Mouse (Mus musculus) MEL (cell line): Measurements from ENCODE around the gene Htr2a.

Experiments
- CTCF ChIP-seq, 3 experiments: IDR thresholded peaks in 2 of 3; conservative IDR thresholded peaks in 1 of 3; 2 replicates each; pipeline ENCODE4 v1.5.1; 2011 to 2012; ENCODE audit warnings: low read length in 3 of 3, low read depth in 2 of 3, mild to moderate bottlenecking in 2 of 3, improper control_type of control experiment in 1 of 3, inconsistent platforms in 1 of 3, mixed read lengths in 1 of 3, moderate library complexity in 1 of 3; ENCODE audit not compliant: control insufficient read depth in 1 of 3, insufficient read depth in 1 of 3, poor library complexity in 1 of 3, severe bottlenecking in 1 of 3
- ELF1 ChIP-seq: IDR thresholded peaks from 2 replicates; pipeline ENCODE4 v1.6.1; 2014; ENCODE audit warnings: low read depth, mild to moderate bottlenecking, inconsistent platforms, low read length, improper control_type of control experiment, moderate library complexity
- GATA1 ChIP-seq: IDR thresholded peaks from 2 replicates; pipeline ENCODE4 v1.6.1; 2011; ENCODE audit warnings: low read depth, low read length, improper control_type of control experiment
- JUND ChIP-seq: IDR thresholded peaks from 2 replicates; pipeline ENCODE4 v1.6.1; 2011; ENCODE audit warnings: low read depth, mild to moderate bottlenecking, improper control_type of control experiment, low read length
- MXI1 ChIP-seq: IDR thresholded peaks from 2 replicates; pipeline ENCODE4 v1.6.1; 2011; ENCODE audit warnings: mild to moderate bottlenecking, low read depth, low read length, improper control_type of control experiment
- NRF1 ChIP-seq: IDR thresholded peaks from 2 replicates; pipeline ENCODE4 v1.6.1; 2014; ENCODE audit warnings: low read depth, mild to moderate bottlenecking, inconsistent platforms, low read length, improper control_type of control experiment, moderate library complexity; ENCODE audit not compliant: poor library complexity, insufficient read depth, severe bottlenecking
- POLR2A ChIP-seq, 2 experiments: IDR thresholded peaks; 2 replicates each; pipeline ENCODE4 v1.6.1; 2011 to 2012; ENCODE audit warnings: low read length in 2 of 2, mild to moderate bottlenecking in 2 of 2, control low read depth in 1 of 2, improper control_type of control experiment in 1 of 2, low read depth in 1 of 2, moderate library complexity in 1 of 2; ENCODE audit not compliant: control insufficient read depth in 1 of 2, insufficient read depth in 1 of 2, poor library complexity in 1 of 2
- POLR2AphosphoS2 ChIP-seq: IDR thresholded peaks from 2 replicates; pipeline ENCODE4 v1.6.1; 2011; ENCODE audit warnings: low read length, improper control_type of control experiment
- SMC3 ChIP-seq: IDR thresholded peaks from 2 replicates; pipeline ENCODE4 v1.6.1; 2011; ENCODE audit warnings: low read depth, low read length, improper control_type of control experiment
- TBP ChIP-seq: IDR thresholded peaks from 2 replicates; pipeline ENCODE4 v1.8.0; 2011; ENCODE audit warnings: low read depth, low read length, improper control_type of control experiment

- no peak for TF ChIP-seq CTCF (IDR thresholded peaks at IDR 0.05 in 2 of 3, conservative IDR thresholded peaks at IDR 0.05 in 1 of 3; ENCODE audit: control insufficient read depth in 1 of 3, insufficient read depth in 1 of 3, low read depth in 2 of 3, low read length in 3 of 3, poor library complexity in 1 of 3, severe bottlenecking in 1 of 3)
- TF ChIP-seq JUND: peak; percentile 93
- TF ChIP-seq ELF1: no peak
- no peak; a peak in 1 of 4 replicates for TF ChIP-seq POLR2A (IDR thresholded peaks at IDR 0.05; ENCODE audit: control insufficient read depth in 1 of 2, insufficient read depth in 1 of 2, low read depth in 1 of 2, low read length in 2 of 2, poor library complexity in 1 of 2)
- no peak for TF ChIP-seq POLR2AphosphoS2
- TF ChIP-seq MXI1: no peak
- TF ChIP-seq GATA1: no peak
- no peak for TF ChIP-seq NRF1
- TF ChIP-seq SMC3: no peak
- TF ChIP-seq TBP: 0 out of 2 replicates have a peak, but pooled peaks have one; percentile 22
Measured at GRCm38 (mm10) chr14:74673020-74673350, 32.3 kb downstream of the Htr2a start.
